Mouse (Mus musculus): ENCODE results near the gene Stk11ip.

GRCm38 (mm10) chr1:75530546-75530945 lies 9.2 kb downstream of the Stk11ip start:
- TF ChIP-seq GATA1 (IDR thresholded peaks at IDR 0.05; ENCODE audit: low read length) (no peak), TAL1 (IDR thresholded peaks at IDR 0.05; ENCODE audit: low read length) (no peak)

Data from erythroblast, embryonic 14.5 days (primary cell).